Mouse (Mus musculus) heart, adult 9 months (tissue): Measurements from ENCODE around the gene Psg16.

ENCODE experiments used
- DNase-seq, 2 experiments: peaks; one replicate each; pipeline ENCODE4 v3.0.0; 2022; ENCODE audit warnings: low spot score in 2 of 2

Gene Psg16

GRCm38 (mm10) chr7:17073904-17074615 lies at the start of gene Psg16:
Gene Psg16, plus strand, starts transcription at chr7:17074040.
- peak in 1 of 2 experiments; percentile 20 for DNase-seq

DNA sequence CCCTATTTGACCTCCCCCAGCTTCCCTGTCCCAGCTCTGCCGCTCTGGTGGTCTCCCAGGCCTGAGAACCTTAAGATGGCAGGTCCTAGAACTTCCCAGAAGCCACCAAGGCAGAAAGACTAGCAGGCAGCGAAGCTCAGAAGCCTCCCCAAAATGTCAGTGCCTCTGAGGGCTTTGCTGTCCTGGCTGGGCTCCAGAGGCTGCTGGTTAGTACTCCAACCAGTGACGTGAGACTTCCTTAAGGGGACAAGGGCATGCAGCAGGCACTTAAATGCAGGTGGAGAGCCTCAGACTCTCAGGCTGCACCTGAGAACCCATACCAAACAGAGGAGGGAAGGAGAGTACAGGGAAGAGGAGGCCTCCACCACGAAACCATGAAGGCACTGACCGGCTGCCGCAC lies 49.7 kb upstream of the Psg16 start:
- no peak for DNase-seq

DNA sequence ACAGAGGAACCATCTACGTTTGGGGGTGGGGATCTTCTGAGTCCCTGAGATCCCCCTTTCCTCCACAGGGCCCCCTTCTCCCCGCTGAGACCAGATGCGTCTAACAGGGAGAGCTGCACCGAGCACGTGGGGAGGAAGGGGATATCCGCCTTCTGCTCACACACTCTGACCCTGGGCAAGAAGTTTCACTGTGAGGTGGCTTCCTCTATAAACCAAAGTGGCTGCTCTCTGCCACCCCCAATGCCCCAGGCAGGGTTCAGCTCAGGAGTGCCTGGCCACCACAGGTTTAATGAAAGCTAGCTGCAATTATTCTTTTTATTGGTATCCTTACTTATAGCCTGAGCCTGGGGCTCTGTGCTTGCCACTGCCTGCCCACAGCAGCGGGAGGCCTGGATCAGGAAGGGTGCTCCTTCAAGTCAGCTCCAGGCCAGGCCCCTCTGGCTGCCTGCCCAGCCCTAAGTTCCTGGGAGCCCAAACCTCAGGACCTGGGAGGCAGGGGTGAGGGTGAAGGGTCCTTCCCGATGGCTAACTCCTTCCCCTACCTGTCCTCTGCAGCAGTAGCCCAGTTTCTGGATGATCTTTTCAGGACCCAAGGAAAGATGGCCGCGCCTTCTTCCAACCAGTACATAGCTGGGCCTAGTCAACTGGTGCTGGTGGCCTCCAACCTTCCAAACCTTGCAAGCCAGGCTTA lies 48.9 kb upstream of the Psg16 start:
- DNase-seq, result peak in 1 of 2 experiments; percentile 62

- DNase-seq, result no peak
Measured at GRCm38 (mm10) chr7:17025505-17025894, 48.3 kb upstream of the Psg16 start.

- no peak for DNase-seq
Measured at GRCm38 (mm10) chr7:17025896-17026622, 47.8 kb upstream of the Psg16 start.

DNA sequence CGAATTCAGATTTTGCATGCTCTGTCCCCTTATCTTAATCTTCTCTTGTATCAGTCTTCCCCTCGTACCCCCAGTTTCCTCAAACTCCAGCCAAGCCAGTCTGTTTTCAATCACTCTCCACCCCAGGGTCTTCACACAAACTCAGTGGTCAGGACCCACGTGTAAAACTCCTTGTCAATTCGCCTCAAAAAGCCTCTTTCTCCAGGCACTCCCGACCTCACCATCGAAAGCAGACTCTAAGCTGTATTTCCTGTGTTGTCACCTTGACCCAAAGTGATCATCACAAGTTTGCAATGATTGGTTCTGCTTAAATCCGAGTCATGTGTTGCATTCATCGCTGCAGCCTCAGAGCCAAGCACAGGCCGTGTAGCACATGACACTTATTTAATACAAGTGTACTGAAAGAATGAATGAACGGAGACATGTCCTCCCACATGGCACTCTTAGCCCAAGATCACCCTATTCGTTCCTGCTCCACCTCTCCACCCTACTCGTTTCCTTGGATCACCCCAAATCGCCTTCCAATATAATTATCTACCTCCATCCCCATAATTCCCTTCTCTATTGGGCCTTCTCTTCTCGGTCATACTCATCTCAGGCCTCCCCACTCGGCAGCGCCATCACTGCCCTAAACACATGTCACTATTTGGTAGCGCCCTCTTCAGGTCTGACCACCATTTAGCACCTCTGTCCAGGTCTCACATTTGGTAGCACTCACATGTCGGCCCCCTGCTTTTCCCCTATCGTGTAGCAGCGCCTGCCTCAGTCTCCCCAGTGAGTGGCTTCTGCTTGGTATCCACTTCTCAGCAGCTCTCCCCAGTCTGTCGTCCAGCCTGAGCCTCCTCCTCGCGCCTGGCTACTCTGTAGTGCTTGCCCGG lies 46.9 kb upstream of the Psg16 start:
- DNase-seq, result no peak

- DNase-seq, result peak; percentile 89 to 92
Measured at GRCm38 (mm10) chr7:17027588-17028343, 46.1 kb upstream of the Psg16 start, which contains the start of gene Ppp5c. Gene Ppp5c, minus strand, starts transcription at chr7:17027924.

- DNase-seq, result no peak
Measured at GRCm38 (mm10) chr7:17028923-17029322, 44.9 kb upstream of the Psg16 start.

DNA sequence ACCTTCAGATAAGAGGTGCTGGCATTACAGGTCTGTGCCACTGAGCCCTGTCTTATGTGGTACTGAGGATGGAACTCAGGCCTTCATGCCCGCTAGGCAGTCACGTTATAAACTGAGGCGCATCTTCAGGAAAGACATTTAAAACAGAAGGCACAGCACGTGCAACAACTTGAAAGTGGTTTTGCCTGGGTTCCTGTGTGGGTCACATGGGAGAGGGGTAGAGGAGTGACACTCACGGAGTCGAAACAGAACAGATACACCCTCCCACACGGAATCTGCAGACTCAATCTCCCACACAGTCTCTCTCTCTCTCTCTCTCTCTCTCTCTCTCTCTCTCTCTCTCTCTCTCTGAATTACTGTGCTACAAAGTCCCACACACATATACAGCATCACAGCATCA lies 43.6 kb upstream of the Psg16 start:
- no peak for DNase-seq

GRCm38 (mm10) chr7:17038018-17038695 lies 35.7 kb upstream of the Psg16 start:
- DNase-seq, result no peak

- DNase-seq, result no peak
Measured at GRCm38 (mm10) chr7:17039373-17039772, 34.5 kb upstream of the Psg16 start.

DNA sequence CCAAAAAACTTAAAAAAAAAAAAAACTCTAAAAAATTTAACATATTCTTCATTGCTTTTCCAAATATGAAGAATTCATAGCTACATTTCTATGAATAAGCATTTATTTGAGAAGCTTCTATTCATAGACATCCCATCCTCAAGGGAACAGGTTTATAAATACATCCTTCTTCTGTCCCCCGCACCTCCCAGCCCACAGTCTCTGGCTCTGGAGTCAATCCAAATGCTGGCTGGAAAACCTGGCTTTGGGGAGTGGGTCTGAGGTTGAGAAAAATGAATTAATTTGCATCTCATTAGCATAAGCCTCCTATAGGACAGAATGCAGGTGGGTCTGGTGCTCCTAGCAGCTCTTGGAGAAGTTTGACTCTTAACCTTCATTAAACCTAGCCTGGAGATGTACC lies 28.1 kb upstream of the Psg16 start:
- DNase-seq, result no peak

DNA sequence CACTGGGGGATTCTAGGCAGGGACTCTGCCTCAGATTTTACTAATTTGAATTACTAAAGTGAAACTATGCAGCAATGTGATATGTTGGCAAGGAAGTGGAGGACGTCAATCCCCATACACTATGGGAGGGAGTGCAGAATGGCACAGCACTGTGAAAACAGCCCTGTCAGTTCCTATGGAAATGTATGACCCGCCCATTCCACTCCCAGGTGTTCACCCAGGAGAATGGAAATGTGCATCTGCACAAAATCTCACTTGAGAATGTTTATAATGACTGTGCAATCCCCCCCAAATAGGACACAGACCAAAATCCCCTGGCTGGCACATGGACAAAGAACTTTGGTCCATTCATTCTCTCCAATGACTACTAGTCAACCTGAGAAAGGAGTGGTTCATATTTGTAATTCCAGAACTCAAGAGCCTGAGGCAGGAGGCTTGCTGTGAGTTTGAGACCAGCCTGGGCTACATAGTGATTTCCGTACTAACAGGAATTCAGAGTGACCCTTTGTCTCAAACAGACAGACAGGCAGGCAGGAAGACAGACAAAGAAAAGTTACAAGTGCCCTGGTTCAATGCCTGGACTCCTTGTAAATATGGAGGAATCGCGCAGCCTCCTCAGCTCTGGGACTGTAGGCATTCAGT lies 26.7 kb upstream of the Psg16 start:
- DNase-seq, result no peak

- no peak for DNase-seq
Measured at GRCm38 (mm10) chr7:17048431-17049190, 25.2 kb upstream of the Psg16 start.

DNA sequence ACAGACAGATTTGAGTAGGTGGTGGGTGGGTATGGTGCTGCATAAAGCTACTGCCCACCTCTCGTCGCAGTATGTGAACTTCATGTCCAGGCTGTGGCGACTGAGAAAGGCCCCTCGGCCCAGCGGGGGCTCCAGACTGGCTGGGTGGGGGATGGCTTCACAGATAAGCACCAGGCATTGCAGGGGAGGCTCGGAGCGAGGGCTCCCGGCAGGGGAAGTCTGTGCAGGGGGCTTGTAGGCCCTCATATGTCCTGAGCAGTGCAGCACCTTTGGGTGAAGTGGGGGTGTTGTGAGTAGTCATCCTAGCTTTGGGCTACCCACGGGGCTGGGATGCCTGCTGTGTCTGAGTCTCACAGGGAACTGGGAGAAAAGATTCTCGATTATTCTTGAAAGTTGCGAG lies 23.3 kb upstream of the Psg16 start:
- DNase-seq, result no peak

DNA sequence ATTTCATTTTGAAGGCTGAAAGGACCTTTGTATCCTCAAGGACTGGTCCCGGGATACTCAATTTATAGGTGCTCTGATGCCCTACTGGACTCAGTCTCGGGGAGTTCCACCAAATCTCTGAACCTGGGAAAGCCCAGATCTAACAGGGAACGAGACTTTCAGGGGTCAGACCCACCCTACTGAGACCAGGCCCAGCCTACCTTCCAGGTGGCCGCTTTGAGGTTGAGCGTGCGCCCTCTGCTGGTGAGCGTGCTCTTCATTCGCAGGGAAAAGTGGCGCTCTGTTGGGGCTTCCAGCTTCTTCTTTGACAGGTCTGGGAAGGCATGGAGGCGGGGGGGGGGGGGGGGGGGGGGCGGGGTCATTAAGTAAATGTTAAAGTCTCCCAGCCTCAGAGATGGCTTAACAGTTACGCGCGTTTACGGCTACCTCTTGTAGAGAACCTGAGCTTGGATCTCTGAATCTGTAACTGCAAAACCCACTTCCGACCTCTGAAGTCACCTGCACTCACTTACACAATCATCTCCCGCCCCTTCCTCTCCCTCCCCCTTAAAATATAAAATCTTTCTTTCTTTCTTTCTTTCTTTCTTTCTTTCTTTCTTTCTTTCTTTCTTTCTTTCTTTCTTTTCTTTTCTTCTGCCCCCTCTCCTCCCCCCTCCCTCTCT lies 22.8 kb upstream of the Psg16 start:
- DNase-seq, result peak; percentile 24 to 38

GRCm38 (mm10) chr7:17054325-17054989 lies 19.4 kb upstream of the Psg16 start:
- DNase-seq, result no peak
